Comparison of ENCODE assay signal across 19 mouse cellular contexts in the genomic region with DNA sequence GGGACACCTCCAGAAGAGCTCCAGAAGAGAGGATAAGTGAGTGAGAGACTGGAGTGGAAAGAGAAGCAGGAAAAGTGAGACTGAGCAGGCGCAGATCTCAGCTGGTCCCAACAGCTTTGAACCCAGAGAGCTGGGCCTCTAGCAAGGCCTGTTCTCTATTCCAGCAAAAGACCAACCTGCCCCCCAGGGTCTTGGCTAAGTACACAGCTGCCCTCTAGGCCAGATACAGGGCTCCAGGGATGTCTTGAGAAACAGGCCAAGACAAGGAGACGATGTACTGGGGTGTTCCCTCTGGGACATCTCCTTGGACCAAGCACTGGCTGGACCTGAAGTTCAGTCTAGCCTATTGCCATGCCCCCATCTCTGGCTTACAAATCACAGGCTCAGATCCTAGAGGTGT. TPM values are rescaled to one million over a fixed set of nuclear protein-coding genes. Genes with fewer than 3 reads are reported as not detected.
DNase-seq lines count a peak whose midpoint lies in the region; ATAC-seq and TF ChIP-seq lines count a peak whose summit lies in the region.
"Had no signal": no experiment of that assay in that cellular context is flagged by ENCODE, and none has a peak within 500 bp of the region (broad histone marks: within the 10 kb centered on the region; RNA-seq: fewer than 3 reads in every experiment).

No protein-coding gene starts in this region.

- ATAC-seq in neural tube, embryonic 13.5 days (ENCODE audit: low read depth), result no peak
- no peak for ATAC-seq in limb, embryonic 12.5 days (ENCODE audit: insufficient number of reproducible peaks, insufficient read depth, low FRiP score, low TSS enrichment, low read depth)
- ATAC-seq: forebrain, embryonic 14.5 days; intestine, postnatal 0 days; midbrain, embryonic 15.5 days had no signal

- H3K79me2 ChIP-seq in heart, adult 2 months (replicated peaks; ENCODE audit: control insufficient read depth, insufficient read depth, low read length), result no peaks in the 10 kb centered on the region

- H3K4me3 ChIP-seq in heart, embryonic 10.5 days, result no peak overlapping the region
- H3K4me3 ChIP-seq in heart, adult 2 months, result no peak overlapping the region
- H3K4me3 ChIP-seq in neural tube, embryonic 13.5 days, result no peak overlapping the region
- no peak overlapping the region for H3K4me3 ChIP-seq in limb, embryonic 12.5 days (replicated peaks)
- H3K4me3 ChIP-seq: hindbrain, embryonic 15.5 days; midbrain, embryonic 15.5 days had no signal

- DNase-seq in heart, embryonic 10.5 days (ENCODE audit: low spot score), result no peak
- no peak for DNase-seq in heart, adult 2 months
- DNase-seq in neural tube, embryonic 10.5 days (ENCODE audit: extremely low spot score, low spot score), result no peak
- peak; percentile 63 for DNase-seq in thymus, postnatal 4 days
- DNase-seq in left cerebral cortex, postnatal 14 days (ENCODE audit: low spot score in 2 of 2), result no peak
- no peak for DNase-seq in cerebellum, postnatal 10 days
- DNase-seq: cerebellum, adult 2 months; heart, postnatal 10 days; lung, adult 18-20 months; lung, postnatal 14 days; retina, postnatal 1 day; right cerebral cortex, postnatal 4 days had no signal

- H3K4me2 ChIP-seq in neural tube, embryonic 13.5 days, result no peak overlapping the region
- H3K4me2 ChIP-seq in limb, embryonic 12.5 days, result peak overlapping the region; percentile 31; the same call in 1 of the 2 replicates
- H3K4me2 ChIP-seq: hindbrain, embryonic 15.5 days; liver, embryonic 11.5 days; midbrain, embryonic 15.5 days had no signal

- WGBS in heart, embryonic 10.5 days, result 83% methylated on average over 2 of the region's 2 CpGs
- 76% methylated on average over 2 of the region's 2 CpGs for WGBS in heart, adult 2 months
- 80% methylated on average over 2 of the region's 2 CpGs for WGBS in neural tube, embryonic 13.5 days
- WGBS in limb, embryonic 12.5 days, result 77% methylated on average over 2 of the region's 2 CpGs

- no peak for TF ChIP-seq CTCF in heart, adult 2 months (IDR thresholded peaks at IDR 0.05)

- no peaks in the 10 kb centered on the region for H3K36me3 ChIP-seq in heart, embryonic 10.5 days
- no peaks in the 10 kb centered on the region for H3K36me3 ChIP-seq in heart, adult 2 months (ENCODE audit: control insufficient read depth, insufficient read depth, low read length)
- H3K36me3 ChIP-seq in neural tube, embryonic 13.5 days, result no peaks in the 10 kb centered on the region
- H3K36me3 ChIP-seq in limb, embryonic 12.5 days, result no peaks in the 10 kb centered on the region
- H3K36me3 ChIP-seq: hindbrain, embryonic 15.5 days; midbrain, embryonic 15.5 days had no signal

- peaks cover 11% of the 10 kb centered on the region for H3K4me1 ChIP-seq in heart, embryonic 10.5 days
- peaks cover 1% of the 10 kb centered on the region; the same call in 1 of the 2 replicates for H3K4me1 ChIP-seq in heart, adult 2 months (ENCODE audit: control insufficient read depth, insufficient read depth, low read length)
- H3K4me1 ChIP-seq in neural tube, embryonic 13.5 days (replicated peaks), result peaks cover 19% of the 10 kb centered on the region
- peaks cover 32% of the 10 kb centered on the region for H3K4me1 ChIP-seq in limb, embryonic 12.5 days (replicated peaks)
- H3K4me1 ChIP-seq: midbrain, embryonic 15.5 days had no signal

- no peak for TF ChIP-seq EP300 in heart, adult 2 months (IDR thresholded peaks at IDR 0.05; ENCODE audit: insufficient read depth, low read depth, low read length)

- no peaks in the 10 kb centered on the region; the same call in 1 of the 2 replicates for H3K27me3 ChIP-seq in heart, embryonic 10.5 days (ENCODE audit: insufficient read depth, poor library complexity, severe bottlenecking)
- H3K27me3 ChIP-seq in heart, adult 2 months (ENCODE audit: control insufficient read depth, insufficient read depth, low read length), result no peaks in the 10 kb centered on the region
- H3K27me3 ChIP-seq in neural tube, embryonic 13.5 days, result no peaks in the 10 kb centered on the region
- no peaks in the 10 kb centered on the region for H3K27me3 ChIP-seq in limb, embryonic 12.5 days
- H3K27me3 ChIP-seq: hindbrain, embryonic 15.5 days; midbrain, embryonic 15.5 days had no signal

- intact Hi-C loops in heart, adult 2 months (cut with DNase I), result no loop called here
- intact Hi-C loops in left cerebral cortex, postnatal 14 days (cut with DNase I), result no loop called here

- no peaks in the 10 kb centered on the region for H3K9me3 ChIP-seq in heart, embryonic 10.5 days
- H3K9me3 ChIP-seq in neural tube, embryonic 13.5 days, result no peaks in the 10 kb centered on the region; the same call in 1 of the 2 replicates
- no peaks in the 10 kb centered on the region for H3K9me3 ChIP-seq in limb, embryonic 12.5 days
- H3K9me3 ChIP-seq: hindbrain, embryonic 15.5 days; midbrain, embryonic 15.5 days had no signal

- 0 out of 2 replicates have a peak overlapping the region, but pooled peaks have one; percentile 59 for H3K27ac ChIP-seq in heart, embryonic 10.5 days
- H3K27ac ChIP-seq in heart, adult 2 months, result no peak overlapping the region
- peak overlapping the region; percentile 65; the same call in 1 of the 2 replicates for H3K27ac ChIP-seq in neural tube, embryonic 13.5 days (replicated peaks)
- H3K27ac ChIP-seq in limb, embryonic 12.5 days, result peak overlapping the region; percentile 79
- H3K27ac ChIP-seq: hindbrain, embryonic 15.5 days; midbrain, embryonic 15.5 days had no signal

- no peak overlapping the region for H3K9ac ChIP-seq in heart, adult 2 months (ENCODE audit: low read depth, low read length)
- H3K9ac ChIP-seq in neural tube, embryonic 13.5 days, result no peak overlapping the region
- H3K9ac ChIP-seq in limb, embryonic 12.5 days (replicated peaks), result no peak overlapping the region
- H3K9ac ChIP-seq: hindbrain, embryonic 15.5 days; midbrain, embryonic 15.5 days had no signal

- no peak for TF ChIP-seq POLR2A in heart, adult 2 months (IDR thresholded peaks at IDR 0.05; ENCODE audit: insufficient read depth, low read depth, low read length)

RNA-seq across cellular contexts. Expression of a gene that starts 20.7 kb away (rescaled TPM):
- 209 and 232 TPM in 2 replicates for polyA plus RNA-seq in heart, embryonic 10.5 days (2016; fragmentation: Nextera tagmentation; extraction: Ambion mirVana)
- 100 to 1,000 TPM; 116 to 129 TPM for total RNA-seq in heart, adult 2 months (2021)
- polyA plus RNA-seq in heart, adult 2 months (2012; rRNA removed), result 64.9 and 112 TPM in 2 replicates
- polyA plus RNA-seq in neural tube, embryonic 13.5 days (2015; fragmentation: Nextera tagmentation; extraction: Ambion mirVana), result 367 and 393 TPM in 2 replicates
- polyA plus RNA-seq in limb, embryonic 12.5 days (2016; fragmentation: Nextera tagmentation; extraction: Ambion mirVana), result 223 and 232 TPM in 2 replicates
- 100 to 1,000 TPM; 157 to 167 TPM for total RNA-seq in left cerebral cortex, postnatal 14 days (2021)

RNA-seq across cellular contexts. Expression of a gene that starts 49.3 kb away (rescaled TPM):
- 2.5 and 3.7 TPM in 2 replicates for polyA plus RNA-seq in heart, embryonic 10.5 days (2016; fragmentation: Nextera tagmentation; extraction: Ambion mirVana)
- 1 to 10 TPM; 5.5 to 7.0 TPM for total RNA-seq in heart, adult 2 months (2021)
- 2.9 and 5.7 TPM in 2 replicates for polyA plus RNA-seq in heart, adult 2 months (2012; rRNA removed)
- 3.3 and 4.6 TPM in 2 replicates for polyA plus RNA-seq in neural tube, embryonic 13.5 days (2015; fragmentation: Nextera tagmentation; extraction: Ambion mirVana)
- 4.8 and 7.1 TPM in 2 replicates for polyA plus RNA-seq in limb, embryonic 12.5 days (2016; fragmentation: Nextera tagmentation; extraction: Ambion mirVana)
- total RNA-seq in left cerebral cortex, postnatal 14 days (2021), result 1 to 10 TPM; 3.8 to 4.4 TPM
